Mouse (Mus musculus): ENCODE data around the gene Meis1.
A peak's percentile ranks its signal among the peaks of the same experiment; 100 is the strongest.

Gene Meis1

DNA sequence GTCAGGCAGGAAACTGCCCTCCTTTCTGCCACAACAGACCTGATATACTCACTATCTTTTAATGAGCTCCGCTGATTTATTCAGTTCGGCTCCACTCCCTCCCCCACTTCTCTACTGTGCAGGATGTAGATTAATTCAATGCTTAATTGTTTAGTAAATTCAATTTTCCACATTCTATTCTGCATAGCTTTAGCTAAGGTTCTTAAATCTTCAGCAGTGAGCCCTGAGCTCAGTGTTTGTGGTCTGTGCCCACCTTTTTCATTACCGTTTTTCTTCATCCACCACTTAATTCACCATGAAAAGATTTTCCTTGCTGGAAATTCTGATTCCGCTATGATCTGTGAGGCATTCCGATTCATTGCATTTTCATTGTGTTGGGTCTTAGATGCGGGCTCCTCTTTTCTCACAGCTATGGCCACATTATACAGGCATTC, 28.5 kb downstream of the Meis1 start:
- DNase-seq (ENCODE audit: low spot score) = no peak

GRCm38 (mm10) chr11:18989669-18990243, 29.0 kb downstream of the Meis1 start:
- no peak for DNase-seq (ENCODE audit: low spot score)

- DNase-seq (ENCODE audit: low spot score) = no peak
These were observed 30.0 kb downstream of the Meis1 start for GRCm38 (mm10) chr11:18988637-18989263.

DNA sequence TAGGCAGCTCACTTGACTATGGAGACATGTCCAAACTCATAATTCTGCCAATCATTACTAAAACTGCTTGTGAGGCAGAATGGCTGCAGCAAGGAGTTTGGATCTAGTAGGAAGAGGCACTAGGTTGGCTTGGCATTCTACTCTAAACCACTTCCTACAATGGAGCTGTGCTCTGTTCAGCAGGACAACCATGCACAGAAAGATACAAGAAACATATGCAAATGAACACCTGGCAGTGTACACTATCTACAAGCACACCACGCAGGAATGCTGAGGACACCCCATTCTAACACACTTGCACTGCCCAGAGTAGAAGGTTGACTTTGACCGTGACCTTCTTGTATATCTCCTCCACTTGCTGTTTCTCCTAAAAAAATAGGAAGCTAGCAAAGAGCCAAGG, 35.0 kb downstream of the Meis1 start:
- no peak for DNase-seq (ENCODE audit: low spot score)

GRCm38 (mm10) chr11:18983294-18983693, 35.5 kb downstream of the Meis1 start:
- no peak for DNase-seq (ENCODE audit: low spot score)

GRCm38 (mm10) chr11:18982331-18982730, 36.5 kb downstream of the Meis1 start:
- no peak for DNase-seq (ENCODE audit: low spot score)

- no peak for DNase-seq (ENCODE audit: low spot score)
These were observed 37.4 kb downstream of the Meis1 start for GRCm38 (mm10) chr11:18981367-18981766.

DNA sequence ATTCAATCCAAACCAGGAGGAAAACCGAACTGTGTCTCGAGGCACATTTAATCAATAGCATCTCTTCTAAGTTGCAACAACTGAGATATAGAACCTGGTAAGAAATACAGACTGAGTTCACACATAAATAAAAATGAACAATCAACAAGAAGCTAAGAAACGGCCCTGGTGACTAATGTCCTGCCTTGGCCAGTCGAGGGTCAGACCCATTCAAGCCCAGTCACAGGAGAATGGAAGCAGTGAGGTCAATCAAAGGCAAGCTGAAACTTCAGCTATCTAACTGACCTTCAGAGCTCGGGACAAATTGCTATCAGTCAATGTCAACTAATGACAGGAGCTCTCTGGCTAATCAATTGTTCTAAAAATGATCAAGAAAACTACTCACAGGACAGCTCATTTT, 38.2 kb downstream of the Meis1 start:
- DNase-seq (ENCODE audit: low spot score) = no peak

- DNase-seq (ENCODE audit: low spot score) = no peak
These were observed 43.7 kb downstream of the Meis1 start for GRCm38 (mm10) chr11:18975087-18975486.

GRCm38 (mm10) chr11:18973808-18974207, 45.0 kb downstream of the Meis1 start:
- no peak for DNase-seq (ENCODE audit: low spot score)

- no peak for DNase-seq (ENCODE audit: low spot score)
These were observed 45.8 kb downstream of the Meis1 start for GRCm38 (mm10) chr11:18972968-18973367.

DNA sequence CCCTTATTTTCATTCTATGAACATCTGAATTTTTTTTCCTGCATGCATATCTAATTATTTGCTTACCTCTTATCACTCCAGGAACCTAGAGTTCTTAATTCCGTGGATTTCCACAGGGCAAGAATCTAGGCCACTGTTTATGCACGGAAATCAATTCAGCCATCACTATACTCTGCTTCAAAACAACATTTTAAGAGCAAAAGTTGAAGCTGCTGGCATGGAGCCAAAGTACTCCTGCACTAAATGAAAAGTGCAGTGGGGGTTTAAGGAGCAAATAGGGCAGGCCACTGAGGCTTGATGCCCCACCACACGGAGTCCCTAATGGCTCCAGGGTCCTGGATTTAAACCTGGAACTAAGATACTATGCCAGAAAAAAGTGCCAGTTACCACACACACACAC, 47.2 kb downstream of the Meis1 start:
- no peak for DNase-seq (ENCODE audit: low spot score)

- DNase-seq (ENCODE audit: low spot score) = no peak
These were observed 48.9 kb downstream of the Meis1 start for GRCm38 (mm10) chr11:18969920-18970336.

DNA sequence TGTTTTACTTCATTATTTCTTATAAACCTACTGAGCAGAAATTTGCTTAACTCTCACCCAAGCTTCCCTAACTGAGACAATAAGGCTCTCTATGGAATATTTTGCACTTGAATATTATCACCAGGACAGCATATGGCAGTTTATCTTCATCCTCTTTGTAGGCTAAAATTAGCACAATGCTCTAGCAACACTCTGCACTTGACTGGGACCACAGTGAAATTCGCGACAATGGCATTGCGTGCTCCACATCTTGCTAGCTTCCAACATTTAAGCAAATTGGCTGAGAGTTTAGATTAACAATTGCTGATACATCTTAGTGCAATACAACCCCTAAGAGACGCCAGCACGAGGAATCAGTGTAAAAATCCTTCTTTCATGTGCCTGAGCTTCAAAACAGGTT, 54.4 kb downstream of the Meis1 start:
- DNase-seq (ENCODE audit: low spot score) = no peak

DNA sequence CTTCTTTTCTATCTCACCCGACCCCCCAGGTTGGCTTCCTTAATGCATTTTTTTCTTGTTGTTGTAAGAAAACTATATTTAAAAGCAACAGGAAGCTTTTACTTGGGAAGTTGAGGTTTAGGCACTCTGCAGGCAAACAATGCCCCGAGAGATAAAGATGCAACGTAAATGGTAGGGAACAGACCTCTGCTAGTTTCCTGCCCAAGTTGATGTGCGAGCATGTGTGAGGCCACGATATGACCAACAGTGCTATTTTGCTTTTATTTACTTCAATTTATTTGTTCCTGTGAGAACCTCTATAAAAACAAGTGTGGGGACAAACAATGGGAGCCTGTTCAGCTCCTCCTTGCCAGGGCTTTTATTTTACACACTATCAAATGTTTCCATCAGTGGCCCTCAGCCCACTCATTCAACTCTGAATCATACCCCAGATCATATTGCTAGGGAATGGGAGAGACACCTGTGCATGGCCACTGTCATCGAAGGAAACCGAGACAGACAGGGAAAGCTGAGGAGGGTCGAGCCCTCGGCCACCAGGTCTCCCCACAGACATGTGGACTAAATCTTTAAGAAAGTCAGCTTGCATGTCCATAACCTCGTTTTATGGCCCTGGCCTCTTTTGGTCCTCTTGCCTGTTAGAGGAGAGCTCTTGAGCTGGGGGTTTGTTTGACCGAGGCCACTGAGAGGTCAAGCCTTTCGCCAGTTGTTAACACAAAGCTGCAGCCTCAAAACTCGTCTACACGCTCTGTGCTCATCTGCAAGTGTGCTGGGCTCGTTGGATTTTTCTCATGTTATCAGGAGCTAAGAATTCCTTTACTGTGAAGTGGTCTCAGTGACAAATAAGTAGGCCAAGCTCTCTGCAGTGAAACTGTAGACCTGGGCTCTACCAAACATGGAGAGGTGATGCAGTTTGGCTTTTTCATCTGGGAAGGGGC, 55.3 kb downstream of the Meis1 start:
- no peak for DNase-seq (ENCODE audit: low spot score)

GRCm38 (mm10) chr11:18959465-18959864, 59.3 kb downstream of the Meis1 start:
- no peak for DNase-seq (ENCODE audit: low spot score)

DNA sequence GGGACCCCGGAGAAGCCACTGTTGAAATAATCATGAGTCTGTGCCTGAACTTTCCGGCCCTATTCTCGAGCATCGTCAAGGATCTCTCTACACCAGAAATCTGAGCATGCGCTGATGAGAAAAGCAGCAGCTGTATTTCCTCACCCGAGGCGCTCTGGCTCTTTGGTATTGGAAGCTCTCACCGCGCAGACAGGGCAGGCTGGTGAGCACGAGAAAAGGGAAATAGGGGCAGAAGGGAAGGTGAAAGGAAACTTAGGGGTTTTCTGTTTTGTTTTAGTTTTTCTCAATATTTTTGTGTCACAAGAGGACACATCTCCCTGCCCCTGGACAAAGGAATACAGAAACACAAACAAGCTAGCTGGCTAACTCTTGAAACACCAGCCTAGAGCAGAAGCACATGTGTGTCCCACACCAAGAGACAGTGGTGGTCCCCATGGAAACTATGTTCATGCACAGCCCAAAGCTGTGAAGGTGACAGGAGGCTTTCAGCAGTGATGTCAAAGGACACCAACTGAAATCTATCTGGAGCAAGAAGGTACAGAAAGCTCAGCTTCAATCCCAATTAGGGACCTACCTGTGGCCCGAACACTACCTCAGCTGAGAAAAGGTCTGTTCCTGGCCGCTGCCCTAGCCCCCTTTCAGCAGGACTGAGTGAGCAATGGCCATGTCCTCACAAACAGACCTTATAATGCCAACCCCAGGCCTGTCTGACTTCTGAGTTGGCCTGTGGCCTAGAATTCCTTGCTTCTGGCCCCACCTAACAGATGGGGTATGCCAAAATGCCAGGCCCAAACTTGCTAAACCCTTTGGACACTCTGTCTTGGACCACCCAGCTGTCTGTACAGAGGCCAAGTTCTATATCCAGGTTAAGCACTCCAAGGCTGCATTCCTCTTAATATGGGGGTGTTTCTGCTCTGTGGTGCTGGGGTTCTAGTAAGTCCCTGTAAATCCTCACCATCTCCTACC, 60.7 kb downstream of the Meis1 start:
- DNase-seq (ENCODE audit: low spot score) = peak; percentile 40

DNA sequence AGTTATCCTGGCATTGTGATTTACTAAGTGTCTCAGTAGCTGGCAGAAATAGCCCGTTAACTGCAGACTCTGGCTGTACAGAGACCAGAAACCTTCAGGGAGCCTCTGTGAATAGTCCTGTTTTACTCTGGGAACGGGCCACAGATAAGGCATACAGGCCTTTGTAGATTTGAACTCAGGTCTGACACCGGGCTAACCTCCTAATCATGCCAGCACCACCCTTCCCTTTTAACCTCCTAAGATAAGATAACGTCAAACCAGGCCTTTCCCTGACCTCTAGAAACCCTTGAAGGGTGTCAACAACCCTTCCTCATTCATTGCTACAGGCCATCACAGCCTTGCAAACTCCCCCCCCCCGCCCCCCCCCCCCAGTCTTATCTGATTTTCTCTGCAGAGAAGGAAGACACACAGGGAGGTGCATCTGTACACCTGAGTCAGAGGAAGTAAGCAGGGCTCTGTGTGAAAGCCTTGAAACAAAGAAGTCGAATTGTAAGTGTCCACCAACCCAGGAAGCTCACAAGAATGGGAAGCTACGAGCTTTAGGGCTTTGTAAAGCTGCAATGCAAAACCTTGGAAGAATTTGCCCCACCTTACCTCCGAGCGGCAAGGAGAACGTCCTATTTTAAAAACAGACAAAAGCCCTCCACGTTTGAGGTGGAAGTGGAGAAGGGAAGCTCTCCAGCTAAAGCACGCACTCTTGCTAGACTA, 61.5 kb downstream of the Meis1 start:
- no peak for DNase-seq (ENCODE audit: low spot score)

- DNase-seq (ENCODE audit: low spot score) = no peak
These were observed 62.8 kb downstream of the Meis1 start for GRCm38 (mm10) chr11:18955969-18956368.

DNA sequence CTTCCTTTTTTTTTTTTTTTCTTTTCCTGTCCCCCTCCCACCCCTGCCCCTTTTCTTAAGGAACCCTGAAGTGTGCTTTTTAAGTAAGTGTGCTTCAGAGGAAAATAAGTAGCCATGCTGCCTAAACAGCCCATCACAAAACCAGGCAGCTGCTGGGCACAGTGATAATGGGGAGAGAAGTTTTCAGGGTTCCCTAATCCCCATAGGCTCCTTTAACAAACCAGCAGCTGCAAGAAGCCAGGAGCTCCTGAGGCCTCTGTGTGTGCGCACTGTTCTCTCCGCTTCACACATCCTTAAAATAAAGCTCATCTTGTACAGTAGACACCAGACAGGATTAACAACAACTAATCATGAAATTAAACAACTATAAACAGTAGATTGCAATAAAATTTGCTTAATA, 63.9 kb downstream of the Meis1 start:
- DNase-seq (ENCODE audit: low spot score) = no peak

GRCm38 (mm10) chr11:18953892-18954291, 64.9 kb downstream of the Meis1 start:
- DNase-seq (ENCODE audit: low spot score) = no peak

Data from urinary bladder, postnatal 25 days (tissue).